Mouse (Mus musculus) ES-CJ7 (cell line): ENCODE data around the gene Cabp5.
"Not testable (repeated sequence)": the region's sequence is repeated elsewhere in the genome, so short reads cannot be mapped to it uniquely, and the experiment has no call there.

ENCODE experiments used
- DNase-seq: peaks from one replicate; pipeline ENCODE4 v3.0.0; 2011; ENCODE audit warnings: low read depth, low spot score

The Cabp5 gene

DNA sequence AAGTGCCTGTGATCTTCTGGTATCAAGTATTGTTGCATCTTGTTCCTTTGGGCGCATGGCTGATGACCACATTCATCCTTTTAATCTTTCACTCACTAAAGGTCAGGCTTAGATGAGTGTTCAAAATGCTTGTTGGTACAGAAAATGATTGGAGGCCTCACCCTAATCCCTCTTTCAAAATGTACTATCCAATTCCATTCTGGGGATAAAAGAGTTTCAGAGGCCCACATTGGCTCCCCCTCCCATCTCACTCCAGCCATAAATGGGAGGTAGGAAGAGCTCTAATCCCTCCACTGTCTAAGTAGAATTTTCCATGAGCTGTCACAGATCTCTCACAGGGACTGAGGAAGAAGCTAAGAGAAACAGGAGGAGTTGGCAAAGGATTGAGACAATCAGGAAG is at the start of gene Cabp5:
Cabp5 (plus strand) TSS at position 301 of the 400 bp plus-strand sequence.
- DNase-seq, result no peak

DNA sequence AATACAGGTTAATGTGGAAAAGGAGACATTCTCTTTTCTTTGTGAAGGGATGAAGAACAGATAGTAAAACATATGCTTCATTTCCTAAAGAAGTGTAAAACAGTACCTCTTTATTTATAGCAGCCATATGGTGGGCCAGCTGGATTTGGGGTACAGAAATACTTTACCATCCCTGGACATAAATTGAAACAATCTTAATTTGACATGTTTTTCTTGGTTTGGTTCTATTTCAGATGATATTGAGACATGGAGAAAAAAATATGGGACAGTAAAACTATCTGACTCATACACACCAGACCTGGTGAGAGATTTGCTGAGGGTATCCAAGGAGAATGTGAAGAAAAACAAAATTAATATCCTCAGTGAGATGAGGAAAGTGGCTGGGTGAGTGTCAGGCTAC is 42.0 kb upstream of the Cabp5 start:
- no peak for DNase-seq

DNA sequence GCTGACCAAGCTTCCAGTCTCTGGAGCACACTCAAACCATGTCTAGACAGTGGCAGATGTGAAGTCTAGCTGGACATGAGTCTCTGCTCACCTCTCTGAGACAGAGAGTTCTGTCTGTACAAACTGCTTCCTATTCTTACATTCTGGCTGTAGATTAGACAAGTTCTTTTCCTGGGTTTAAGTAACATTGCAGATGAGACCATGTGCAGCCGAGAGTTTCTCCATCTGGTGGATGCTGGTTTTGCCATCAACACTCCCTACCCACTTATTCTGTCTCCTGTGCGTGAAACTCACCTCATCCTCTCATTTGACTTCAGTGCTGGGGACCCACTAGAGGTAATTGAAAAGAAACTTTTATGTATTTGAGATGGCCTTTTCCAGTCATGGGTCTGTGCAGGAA is 17.3 kb upstream of the Cabp5 start:
- DNase-seq, result no peak

DNA sequence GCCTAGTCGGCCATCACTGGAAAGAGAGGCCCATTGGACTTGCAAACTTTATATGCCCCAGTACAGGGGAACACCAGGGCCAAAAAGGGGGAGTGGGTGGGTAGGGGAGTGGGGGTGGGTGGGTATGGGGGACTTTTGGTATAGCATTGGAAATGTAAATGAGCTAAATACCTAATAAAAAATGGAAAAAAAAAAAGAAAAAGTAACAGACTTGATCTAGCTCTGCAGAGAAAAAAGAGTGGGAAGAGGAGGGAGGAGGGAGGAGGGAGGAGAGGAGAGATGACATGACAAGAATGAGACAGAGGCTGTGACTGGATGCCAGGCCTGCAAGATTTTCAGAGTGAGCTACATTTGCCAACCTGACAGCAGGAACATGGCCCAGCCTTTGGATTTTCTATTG is 52.6 kb downstream of the Cabp5 start, which contains the start of gene Bsph1:
Bsph1 (plus strand) TSS at position 301 of the 400 bp plus-strand sequence.
- not testable (repeated sequence) for DNase-seq
